ENCODE assay signal across 11 mouse cellular contexts in the genomic region with DNA sequence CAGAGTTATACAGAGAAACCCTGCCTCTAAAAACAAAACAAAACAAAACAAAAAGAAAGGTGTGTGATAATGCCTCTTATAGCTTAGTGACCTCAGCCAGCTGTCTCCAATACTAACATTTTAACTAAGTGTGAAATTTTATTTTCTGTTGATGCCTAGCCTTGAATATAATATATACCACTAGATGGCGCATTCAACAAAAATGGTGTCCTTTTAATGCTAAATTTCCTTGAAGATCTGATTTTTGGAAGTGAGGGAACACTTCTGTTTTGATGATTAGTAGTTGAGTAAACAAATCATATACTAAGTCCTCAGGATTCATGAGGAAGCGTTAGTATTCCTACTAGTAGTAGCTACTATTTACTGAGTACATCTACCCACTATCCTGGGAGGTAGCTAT. TPM values are rescaled to one million over a fixed set of nuclear protein-coding genes. Genes with fewer than 3 reads are reported as not detected.
DNase-seq lines count a peak whose midpoint lies in the region; ATAC-seq and TF ChIP-seq lines count a peak whose summit lies in the region.
"Had no signal": no experiment of that assay in that cellular context is flagged by ENCODE, and none has a peak within 500 bp of the region (broad histone marks: within the 10 kb centered on the region; RNA-seq: fewer than 3 reads in every experiment).

No protein-coding gene starts in this region.

- H3K27ac ChIP-seq in forebrain, postnatal 0 days (ENCODE audit: low read depth, low read length) = no peak overlapping the region
- H3K27ac ChIP-seq in forebrain, embryonic 10.5 days = no peak overlapping the region
- H3K27ac ChIP-seq in liver, postnatal 0 days (ENCODE audit: low read depth) = no peak overlapping the region
- H3K27ac ChIP-seq: limb, embryonic 12.5 days had no signal

- H3K4me2 ChIP-seq in forebrain, postnatal 0 days (ENCODE audit: low read depth) = no peak overlapping the region
- no peak overlapping the region for H3K4me2 ChIP-seq in liver, postnatal 0 days (ENCODE audit: low read depth, low read length)
- H3K4me2 ChIP-seq: limb, embryonic 12.5 days had no signal

- H3K4me1 ChIP-seq in forebrain, postnatal 0 days (ENCODE audit: insufficient read depth) = no peaks in the 10 kb centered on the region
- H3K4me1 ChIP-seq in forebrain, embryonic 10.5 days = peaks cover 14% of the 10 kb centered on the region
- H3K4me1 ChIP-seq in liver, postnatal 0 days (ENCODE audit: insufficient read depth) = peaks cover 7% of the 10 kb centered on the region; the same call in 1 of the 2 replicates

- no peak overlapping the region for H3K4me3 ChIP-seq in forebrain, postnatal 0 days (ENCODE audit: low read depth, low read length)
- no peak overlapping the region for H3K4me3 ChIP-seq in forebrain, embryonic 10.5 days
- H3K4me3 ChIP-seq in liver, postnatal 0 days (ENCODE audit: low read depth, low read length) = no peak overlapping the region
- H3K4me3 ChIP-seq: limb, embryonic 12.5 days had no signal

- no peak for TF ChIP-seq EP300 in liver, postnatal 0 days (IDR thresholded peaks at IDR 0.05; ENCODE audit: low read depth)

- peaks cover 8% of the 10 kb centered on the region for H3K36me3 ChIP-seq in forebrain, postnatal 0 days (ENCODE audit: insufficient read depth)
- peaks cover 15% of the 10 kb centered on the region for H3K36me3 ChIP-seq in forebrain, embryonic 10.5 days (replicated peaks)
- no peaks in the 10 kb centered on the region; the same call in none of the 2 replicates for H3K36me3 ChIP-seq in liver, postnatal 0 days (replicated peaks; ENCODE audit: insufficient read depth, low read length)

- ATAC-seq in forebrain, postnatal 0 days = no peak
- no peak for ATAC-seq in liver, postnatal 0 days

- TF ChIP-seq CTCF in forebrain, postnatal 0 days (IDR thresholded peaks at IDR 0.05; ENCODE audit: low read depth) = peak; percentile 64
- peak; percentile 58 for TF ChIP-seq CTCF in liver, postnatal 0 days (IDR thresholded peaks at IDR 0.05; ENCODE audit: low read depth)

- DNase-seq in forebrain, postnatal 0 days = peak; percentile 59
- no peak for DNase-seq in forebrain, embryonic 10.5 days (ENCODE audit: extremely low spot score, low spot score)
- DNase-seq in liver, postnatal 0 days = no peak
- no peak for DNase-seq in liver
- peak; percentile 78 for DNase-seq in MN1 (ENCODE audit: low spot score)
- peak; percentile 78 for DNase-seq in induced T-regulatory cell, adult 2 months (ENCODE audit: low read depth)
- DNase-seq in urinary bladder, postnatal 36 days (ENCODE audit: low spot score in 2 of 2) = no peak
- no peak for DNase-seq in left cerebral cortex, adult 18-20 months (ENCODE audit: low spot score in 2 of 2)
- DNase-seq: kidney, adult 18-20 months; right cerebral cortex, postnatal 25 days had no signal

- 44% methylated on average over 2 of the region's 2 CpGs for WGBS in forebrain, postnatal 0 days
- 46% methylated on average over 2 of the region's 2 CpGs for WGBS in forebrain, embryonic 10.5 days
- 37% methylated on average over 2 of the region's 2 CpGs for WGBS in liver, postnatal 0 days (ENCODE audit: insufficient replicate concordance)

- no peaks in the 10 kb centered on the region for H3K27me3 ChIP-seq in forebrain, postnatal 0 days (ENCODE audit: insufficient read depth, low read length)
- H3K27me3 ChIP-seq in forebrain, embryonic 10.5 days (ENCODE audit: poor library complexity, severe bottlenecking) = no peaks in the 10 kb centered on the region
- H3K27me3 ChIP-seq in liver, postnatal 0 days (ENCODE audit: insufficient read depth, low read length) = no peaks in the 10 kb centered on the region
- H3K27me3 ChIP-seq: limb, embryonic 12.5 days had no signal

- H3K9ac ChIP-seq in forebrain, postnatal 0 days = no peak overlapping the region
- H3K9ac ChIP-seq in liver, postnatal 0 days (replicated peaks) = no peak overlapping the region
- H3K9ac ChIP-seq: limb, embryonic 12.5 days had no signal

- H3K9me3 ChIP-seq in forebrain, postnatal 0 days (ENCODE audit: low read length) = no peaks in the 10 kb centered on the region
- H3K9me3 ChIP-seq in forebrain, embryonic 10.5 days = peaks cover 6% of the 10 kb centered on the region; the same call in 1 of the 2 replicates
- H3K9me3 ChIP-seq in liver, postnatal 0 days (ENCODE audit: low read length) = no peaks in the 10 kb centered on the region

RNA-seq across cellular contexts. Expression of gene Zcchc9, which starts 2.0 kb away (rescaled TPM):
- 13.0 and 31.0 TPM in 2 replicates for total RNA-seq in forebrain, postnatal 0 days (2014; rRNA removed)
- 6.4 and 13.0 TPM in 2 replicates for polyA plus RNA-seq in forebrain, postnatal 0 days (2015; fragmentation: Nextera tagmentation; extraction: Ambion mirVana)
- 30.3 and 31.6 TPM in 2 replicates for polyA plus RNA-seq in forebrain, embryonic 10.5 days (2016; fragmentation: Nextera tagmentation; extraction: Ambion mirVana)
- polyA plus RNA-seq in liver, postnatal 0 days (2015; fragmentation: Nextera tagmentation; extraction: Ambion mirVana) = 6.8 and 8.8 TPM in 2 replicates
- 10 to 100 TPM; 16.0 to 17.0 TPM for total RNA-seq in left cerebral cortex, adult 18-20 months (2021)

Comparison
In these comparisons a context has a peak if more than half of its experiments do, and no peak if none do; other contexts are left out.
1. DNase-seq: peak in forebrain, postnatal 0 days (single experiment), MN1 (single experiment) and induced T-regulatory cell, adult 2 months (single experiment); none in forebrain, embryonic 10.5 days (single experiment), liver, postnatal 0 days (single experiment), liver (single experiment), urinary bladder, postnatal 36 days (0 of 2) and left cerebral cortex, adult 18-20 months (0 of 2).